Mouse (Mus musculus): Measurements from ENCODE around the gene Ube2h.

DNA sequence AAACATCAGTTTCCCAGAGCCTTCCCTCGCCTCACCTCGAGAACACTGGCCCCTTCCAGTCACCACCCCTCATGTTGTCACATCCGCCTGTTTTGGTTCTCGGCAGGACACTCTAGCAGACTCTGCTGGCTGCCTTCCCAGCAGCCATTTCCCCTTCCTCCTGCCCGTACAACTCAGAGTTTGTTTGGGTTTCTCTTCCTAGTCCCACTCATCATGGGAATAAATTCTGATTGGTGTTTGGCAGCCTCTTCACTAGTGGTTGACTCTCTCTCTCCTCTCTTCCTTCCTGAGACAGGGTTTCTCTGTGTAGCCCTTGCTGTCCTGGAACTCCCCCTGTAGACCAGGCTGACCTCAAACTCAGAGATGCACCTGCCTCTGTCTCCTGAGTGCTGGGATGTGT, 32.6 kb upstream of the Ube2h start:
- TF ChIP-seq POLR2A (IDR thresholded peaks at IDR 0.05; ENCODE audit: control insufficient read depth, low read depth, low read length) (no peak), CTCF (IDR thresholded peaks at IDR 0.05; ENCODE audit: control insufficient read depth, insufficient read depth, insufficient replicate concordance, low read depth, low read length) (no peak)
